Mouse (Mus musculus) kidney, adult 2 months (tissue): Measurements from ENCODE around the gene Kif26a.

ENCODE experiments used
- CTCF ChIP-seq: fragments of 200-500 bp; conservative IDR thresholded peaks from 2 replicates; pipeline ENCODE4 v1.5.1; 2011; ENCODE audit warnings: low read depth, mild to moderate bottlenecking, control low read depth, low read length, moderate library complexity, mixed read lengths; ENCODE audit not compliant: insufficient read depth, insufficient read length
- POLR2A ChIP-seq: fragments of 200-500 bp; IDR thresholded peaks from one replicate; pipeline ENCODE4 v1.6.1; 2011; ENCODE audit warnings: low read depth, low read length, control low read depth

- TF ChIP-seq POLR2A (no peak), CTCF (no peak)
Observed at GRCm38 (mm10) chr12:112177679-112178078, 31.7 kb downstream of the Kif26a start.
